Mouse (Mus musculus): ENCODE measurements at regions not wholly inside any gene's neighbourhood (a gene's known extent, or its start where the extent isn't known, plus 50 kb on each side); places are given as distances from the start of the nearest gene placed in this dataset.

DNA sequence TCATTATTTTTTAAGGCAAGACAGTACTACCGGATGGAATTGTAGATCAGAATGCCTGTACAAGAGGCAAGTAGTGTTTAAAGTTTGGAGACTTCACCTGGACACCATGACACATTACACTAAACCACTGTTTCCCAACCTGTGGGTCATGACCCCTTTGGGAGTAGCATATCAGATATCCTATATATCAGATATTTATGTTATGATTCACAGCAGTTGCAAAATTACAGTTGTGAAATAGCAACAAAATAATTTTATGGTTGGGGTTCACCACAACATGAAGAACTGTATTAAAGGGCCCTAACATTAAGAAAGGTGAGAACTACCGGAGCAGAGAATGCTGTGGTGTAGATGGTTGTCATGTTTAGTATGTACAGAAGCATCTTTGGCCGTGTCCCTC, 413.2 kb upstream of the Cd180 start:
- DNase-seq = no peak

DNA sequence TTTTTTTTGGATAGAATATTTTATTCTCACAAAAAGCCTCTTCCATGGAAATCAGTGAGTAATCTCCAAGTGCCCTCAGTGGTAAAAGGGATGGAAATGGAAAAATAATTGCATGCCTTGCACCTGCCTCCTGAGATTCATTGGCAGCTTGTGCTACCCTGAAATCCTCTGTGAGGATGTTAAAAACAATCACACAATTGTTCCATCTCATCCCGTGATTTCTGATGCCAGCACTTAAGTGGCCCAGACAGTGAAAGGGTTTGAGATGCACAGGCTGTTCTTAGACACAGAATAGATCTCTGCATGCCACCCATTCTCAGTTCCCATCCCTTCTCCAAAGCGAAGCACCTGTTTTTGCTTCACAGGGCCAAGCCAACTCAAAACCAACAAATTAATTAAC, 398.9 kb upstream of the Cd180 start:
- no peak for DNase-seq

DNA sequence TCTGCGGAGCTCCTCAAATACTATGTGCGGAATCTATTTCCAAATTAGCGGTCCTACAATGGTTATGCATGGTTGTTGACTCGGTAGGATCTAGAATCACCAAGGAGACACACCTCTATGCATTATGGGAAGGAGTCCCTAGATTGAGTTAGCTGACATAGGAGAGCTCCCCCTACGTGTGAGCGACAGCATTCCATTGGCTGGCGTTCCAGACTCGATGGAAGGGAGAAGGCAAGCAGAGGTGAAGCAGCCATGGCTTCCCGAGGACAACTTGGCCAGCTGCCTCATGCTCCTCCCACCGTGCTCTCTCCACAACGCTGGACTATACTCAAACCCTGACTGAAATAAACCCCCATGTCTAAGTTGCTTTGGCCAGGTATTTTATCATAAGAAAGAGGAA, 398.3 kb upstream of the Cd180 start:
- DNase-seq = peak; percentile 3

DNA sequence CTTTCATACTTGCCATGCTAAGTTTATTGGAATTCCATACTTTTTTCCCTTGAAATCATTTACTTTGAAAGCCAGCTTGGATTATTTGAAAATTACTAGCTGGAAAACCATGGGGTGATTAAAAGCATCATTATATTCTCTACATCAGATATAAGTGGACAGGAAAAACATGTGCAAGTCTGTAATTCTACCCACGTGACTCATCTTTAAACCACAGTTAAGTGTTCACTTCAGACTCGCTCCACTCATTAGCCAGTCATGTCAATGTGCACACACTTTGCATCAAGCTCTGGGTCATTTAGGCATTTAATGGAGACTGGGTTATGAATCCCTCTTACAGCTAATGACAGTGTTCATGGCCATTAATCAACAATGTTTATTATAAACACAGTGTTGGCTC, 385.4 kb upstream of the Cd180 start:
- DNase-seq = no peak

DNA sequence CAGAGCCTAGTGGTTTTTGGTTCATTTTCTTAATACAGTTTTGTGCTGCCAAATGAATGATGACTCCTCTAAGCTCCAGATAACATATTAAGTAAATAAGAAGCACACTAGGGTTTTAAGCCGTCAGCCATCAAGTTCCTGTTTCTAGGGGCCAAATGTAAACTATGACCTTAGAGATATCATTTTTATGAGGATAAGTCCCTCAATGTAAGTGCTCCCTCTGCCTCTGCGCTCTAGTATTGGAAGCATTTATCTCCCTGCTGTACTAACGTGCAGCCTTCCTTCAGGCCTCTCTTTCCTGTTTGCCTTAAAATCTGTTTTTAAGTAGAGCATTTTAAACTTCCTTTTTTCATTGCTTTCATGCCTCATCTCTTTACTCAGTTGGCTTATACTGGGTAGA, 381.3 kb upstream of the Cd180 start:
- no peak for DNase-seq

- DNase-seq = no peak
Observed at GRCm38 (mm10) chr13:102315921-102316692, 377.3 kb upstream of the Cd180 start.

- no peak for DNase-seq
Observed at GRCm38 (mm10) chr13:102318891-102319404, 374.4 kb upstream of the Cd180 start.

DNA sequence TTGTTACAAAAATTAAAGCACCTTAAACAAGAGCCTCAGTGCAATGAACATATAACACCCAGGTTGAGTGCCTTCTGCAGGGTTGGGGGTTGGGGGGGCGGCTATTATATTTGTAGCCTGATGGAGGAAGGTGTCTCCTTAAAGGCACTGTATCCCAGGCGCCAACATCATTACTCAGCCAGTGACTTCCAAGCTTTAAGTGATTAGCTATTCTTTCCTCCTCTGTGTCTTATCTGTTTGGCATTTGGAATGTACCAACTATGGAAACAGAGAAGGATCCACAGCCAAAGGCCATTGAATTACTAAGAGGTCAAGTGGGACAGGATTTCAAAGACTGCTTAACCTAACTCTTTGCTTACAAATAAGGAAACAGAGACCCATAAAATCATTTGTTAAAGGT, 373.9 kb upstream of the Cd180 start:
- no peak for DNase-seq

DNA sequence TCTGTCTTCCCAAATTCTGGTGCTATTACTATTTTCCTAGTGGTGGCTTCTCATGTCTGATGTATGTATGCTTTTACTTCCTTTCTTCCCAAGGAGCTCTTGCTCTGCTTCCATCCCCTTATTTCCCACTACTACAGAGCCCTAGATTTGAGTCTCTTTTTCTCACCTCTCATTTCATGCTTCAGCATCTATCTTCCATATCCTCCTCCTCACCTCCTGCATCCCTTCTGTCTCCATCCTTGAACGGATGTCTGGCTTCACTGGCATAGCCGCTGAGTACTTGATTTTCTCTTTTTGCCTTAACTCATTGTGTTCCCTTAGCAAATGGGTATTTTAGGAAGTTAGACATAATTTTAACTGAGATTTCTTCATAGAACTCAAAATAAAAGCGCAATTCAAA, 369.5 kb upstream of the Cd180 start:
- DNase-seq = no peak

DNA sequence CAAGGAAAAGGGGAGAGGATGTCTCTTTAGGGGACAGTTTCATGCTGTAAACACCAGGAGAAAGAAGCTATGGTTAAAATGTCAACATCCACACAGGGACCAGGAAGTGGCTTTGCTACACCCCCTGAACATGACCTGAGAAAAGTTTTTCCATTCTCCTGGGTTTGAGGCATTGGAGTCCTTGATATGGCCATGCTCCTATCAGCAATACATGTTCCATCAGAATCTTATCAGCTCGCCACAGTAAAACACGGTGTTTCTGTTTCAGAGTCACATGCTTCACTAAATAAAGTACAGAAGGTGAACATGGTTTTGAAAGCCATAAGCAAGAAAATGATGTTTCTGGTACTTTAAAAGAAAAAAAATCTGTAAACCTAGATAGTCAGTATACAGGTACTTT, 367.4 kb upstream of the Cd180 start:
- no peak for DNase-seq

DNA sequence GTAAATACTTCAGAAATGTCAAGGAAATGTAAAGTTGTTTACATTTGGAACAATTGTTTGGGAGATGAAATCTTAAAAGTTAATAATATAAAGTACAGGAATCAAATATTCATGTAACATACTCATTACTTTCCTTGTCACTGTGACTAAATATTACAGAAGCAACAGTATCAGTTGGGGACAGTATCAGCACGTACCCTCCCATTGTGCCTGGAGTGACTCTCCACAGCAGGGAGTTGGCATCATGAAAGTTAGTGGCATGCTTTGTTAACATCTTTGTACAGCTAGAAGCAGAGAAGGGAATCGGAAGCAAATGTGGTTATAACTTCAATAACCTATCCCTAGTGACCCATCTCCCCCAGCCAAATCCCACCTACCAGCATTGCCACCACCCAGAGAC, 366.8 kb upstream of the Cd180 start:
- DNase-seq = no peak

GRCm38 (mm10) chr13:102333667-102334066, 359.7 kb upstream of the Cd180 start:
- no peak for DNase-seq

- no peak for DNase-seq
Observed at GRCm38 (mm10) chr13:102334131-102334534, 359.2 kb upstream of the Cd180 start.

DNA sequence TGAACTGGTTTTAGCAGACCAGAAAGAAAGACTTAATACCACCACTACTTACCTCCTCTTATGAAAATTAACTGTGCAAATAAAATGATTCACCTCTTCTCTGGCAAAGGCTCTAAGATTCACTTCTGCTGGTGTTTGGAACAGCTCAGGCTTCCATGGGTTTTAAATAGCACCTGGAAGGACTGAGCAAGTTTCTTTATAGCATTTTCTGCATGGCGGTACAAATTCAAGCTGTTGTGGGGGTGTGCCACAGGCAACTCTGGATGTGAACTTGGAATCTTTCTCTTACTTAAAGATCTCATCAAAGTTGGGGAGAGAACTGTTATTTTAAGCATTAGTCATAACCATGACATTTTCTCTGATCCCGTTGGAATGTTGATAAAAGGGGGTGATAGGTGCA, 350.1 kb upstream of the Cd180 start:
- DNase-seq = no peak

DNA sequence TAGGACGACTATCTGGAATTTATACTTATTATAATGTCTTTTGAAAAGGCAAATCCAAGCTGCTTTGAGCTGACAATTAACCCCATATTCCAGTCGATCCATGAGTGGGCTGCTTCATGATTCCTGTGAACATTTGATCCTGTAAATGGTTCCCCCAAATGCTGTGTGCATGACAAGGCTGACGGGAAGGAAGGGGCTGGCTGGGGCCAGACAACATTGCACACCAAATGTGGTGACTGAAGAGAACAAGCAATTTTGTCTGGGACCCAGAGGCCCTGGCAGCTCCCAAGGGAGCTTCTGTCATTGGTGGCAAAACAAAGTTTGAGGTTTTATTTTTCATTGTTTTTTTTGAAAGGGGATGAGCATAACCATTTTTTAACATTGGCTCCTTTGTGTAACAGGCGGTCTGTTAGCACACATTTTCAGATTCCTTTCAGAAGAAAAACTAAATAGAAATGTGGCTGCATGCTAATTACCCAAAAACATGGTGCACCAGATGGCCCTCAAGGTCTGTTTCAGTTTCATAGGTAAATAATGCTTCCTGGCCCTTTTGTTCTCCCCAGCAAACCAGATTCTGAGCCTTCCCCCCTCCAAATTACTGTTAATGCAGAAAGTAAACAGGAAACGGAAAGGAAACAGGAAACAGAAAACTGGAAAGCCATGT, 348.6 kb upstream of the Cd180 start:
- no peak for DNase-seq

GRCm38 (mm10) chr13:102349493-102349892, 343.9 kb upstream of the Cd180 start:
- no peak for DNase-seq

GRCm38 (mm10) chr13:102352073-102352854, 341.1 kb upstream of the Cd180 start:
- no peak for DNase-seq

DNA sequence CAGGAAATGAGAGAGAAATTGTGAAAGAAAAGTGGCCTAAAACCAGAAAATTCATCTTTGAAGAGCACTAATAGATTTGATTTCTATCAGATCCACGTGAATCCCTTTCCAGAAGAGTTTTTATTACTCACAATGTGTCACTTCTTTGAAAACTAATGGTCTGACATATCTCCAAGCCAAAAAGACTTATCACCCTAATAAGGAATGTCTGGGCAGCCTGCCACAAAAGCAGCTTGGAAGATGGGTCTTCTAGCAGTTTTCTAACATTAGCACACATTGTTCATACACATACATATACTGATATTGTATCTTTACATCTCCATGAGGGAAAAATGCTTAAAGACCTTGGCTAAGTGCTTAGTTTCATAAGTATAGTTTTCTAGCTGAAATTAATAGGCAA, 337.8 kb upstream of the Cd180 start:
- DNase-seq = no peak

DNA sequence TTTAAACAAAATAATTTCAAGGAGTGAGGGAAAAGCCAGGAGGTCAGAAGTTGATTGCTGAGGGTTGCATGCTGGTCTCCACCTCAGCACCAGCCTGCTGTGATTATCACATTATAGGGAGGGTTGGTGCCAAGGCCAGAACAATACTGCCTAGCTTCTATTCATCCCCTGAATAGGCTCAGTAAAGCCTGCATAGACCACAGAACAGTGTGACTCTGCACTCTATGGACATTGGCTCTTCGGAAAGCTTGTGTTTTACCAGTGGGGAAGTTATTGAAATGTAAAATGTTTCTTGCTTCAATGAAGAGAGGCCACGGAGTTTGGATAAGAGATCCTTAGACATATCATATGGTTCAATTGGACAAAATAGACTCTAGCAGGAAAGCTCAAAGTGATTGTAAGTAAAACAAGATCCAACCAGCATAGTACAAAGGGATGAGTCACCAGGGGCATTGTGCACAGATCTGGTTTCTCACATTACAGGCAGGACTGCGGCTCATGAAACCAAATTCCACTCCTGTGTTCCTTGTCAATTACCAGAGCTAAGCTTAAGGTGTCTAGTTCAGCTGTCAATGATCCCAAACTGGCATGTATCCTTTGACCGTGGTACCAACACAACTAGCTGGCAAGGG, 320.8 kb upstream of the Cd180 start:
- DNase-seq = no peak

- DNase-seq = no peak
Observed at GRCm38 (mm10) chr13:102380667-102381066, 312.7 kb upstream of the Cd180 start.

- DNase-seq = no peak
Observed at GRCm38 (mm10) chr13:102391911-102392310, 301.4 kb upstream of the Cd180 start.

GRCm38 (mm10) chr13:102392868-102393661, 300.3 kb upstream of the Cd180 start:
- no peak for DNase-seq

GRCm38 (mm10) chr13:102393662-102393970, 299.7 kb upstream of the Cd180 start:
- no peak for DNase-seq

All from thymus, postnatal 14 days (tissue).